Mouse (Mus musculus): ENCODE measurements around the gene March9.
"Not testable (repeated sequence)": the region's sequence is repeated elsewhere in the genome, so short reads cannot be mapped to it uniquely, and the experiment has no call there.

The March9 gene

DNA sequence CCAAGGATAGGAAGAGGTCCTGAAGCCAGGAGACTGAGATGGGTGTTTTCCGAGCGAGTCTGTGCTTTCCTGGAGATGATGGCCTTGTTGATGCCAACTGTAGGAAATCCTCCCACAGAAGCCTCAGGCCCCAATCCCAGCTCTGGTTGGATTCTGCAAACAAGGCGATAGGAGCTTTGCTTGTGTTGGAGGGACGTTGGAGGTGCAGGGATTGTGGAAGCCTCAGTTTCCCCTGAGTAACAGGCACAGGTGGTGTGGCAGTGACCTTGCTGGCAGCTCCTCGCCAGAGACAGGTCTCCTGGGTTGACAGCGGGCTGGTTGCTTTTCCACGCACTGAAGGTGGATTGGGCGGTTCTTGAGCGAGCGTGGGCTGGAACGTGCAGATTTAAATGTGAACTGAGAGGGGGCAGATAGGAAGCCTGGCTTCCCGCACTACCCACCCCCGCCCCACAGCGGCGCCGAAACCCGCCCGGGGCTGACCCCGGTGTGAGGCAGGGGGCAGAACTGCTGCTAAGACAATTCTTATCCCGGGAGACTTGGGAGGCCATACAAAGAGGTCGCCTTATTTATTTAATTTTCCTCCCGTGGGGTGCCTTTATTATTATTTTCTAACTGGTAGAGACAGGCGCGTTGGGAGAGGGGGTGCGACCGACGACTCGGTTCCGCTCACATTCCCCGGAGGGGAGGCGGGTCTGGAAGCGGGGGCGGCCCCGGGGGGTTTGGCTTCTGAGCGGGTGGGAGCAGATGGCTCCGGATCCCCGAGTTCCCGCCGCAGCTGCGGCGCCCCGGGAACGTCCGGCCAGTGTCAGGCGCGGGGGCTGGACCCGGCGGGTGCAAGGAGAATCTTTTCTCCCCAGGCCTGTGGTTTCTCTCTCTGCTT, 21.2 kb upstream of the March9 start:
- in situ Hi-C loops (cut with MboI; ENCODE audit: unreplicated experiment in 2 of 2), result no loop called here

DNA sequence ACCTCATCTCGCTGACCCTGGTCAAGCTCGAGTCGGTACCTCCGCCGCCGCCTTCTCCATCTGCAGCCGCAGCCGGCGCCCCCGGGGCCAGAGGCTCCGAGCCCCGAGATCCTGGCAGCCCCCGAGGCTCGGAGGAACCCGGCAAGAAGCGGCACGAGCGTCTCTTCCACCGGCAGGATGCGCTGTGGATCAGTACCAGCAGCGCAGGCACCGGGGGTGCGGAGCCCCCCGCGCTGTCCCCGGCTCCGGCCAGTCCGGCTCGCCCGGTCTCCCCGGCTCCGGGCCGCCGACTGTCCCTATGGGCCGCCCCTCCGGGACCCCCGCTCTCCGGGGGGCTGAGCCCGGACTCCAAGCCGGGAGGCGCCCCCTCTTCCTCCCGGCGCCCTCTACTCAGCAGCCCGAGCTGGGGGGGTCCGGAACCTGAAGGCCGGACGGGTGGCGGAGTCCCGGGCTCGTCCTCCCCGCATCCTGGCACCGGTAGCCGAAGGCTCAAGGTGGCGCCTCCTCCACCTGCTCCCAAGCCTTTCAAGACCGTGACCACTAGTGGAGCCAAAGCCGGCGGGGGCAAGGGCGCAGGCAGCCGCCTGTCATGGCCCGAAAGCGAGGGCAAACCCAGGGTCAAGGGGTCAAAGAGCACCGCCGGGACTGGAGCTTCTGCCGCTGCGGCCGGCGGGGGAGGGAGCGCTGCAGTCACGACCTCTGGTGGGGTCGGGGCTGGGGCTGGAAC, 19.8 kb upstream of the March9 start:
- in situ Hi-C loops (cut with MboI; ENCODE audit: unreplicated experiment in 2 of 2), result loop anchor here in 1 of 2 experiments (5.0 kb wide), 1 partner anchor 32 kb away; no protein-coding TSS in a partner anchor

DNA sequence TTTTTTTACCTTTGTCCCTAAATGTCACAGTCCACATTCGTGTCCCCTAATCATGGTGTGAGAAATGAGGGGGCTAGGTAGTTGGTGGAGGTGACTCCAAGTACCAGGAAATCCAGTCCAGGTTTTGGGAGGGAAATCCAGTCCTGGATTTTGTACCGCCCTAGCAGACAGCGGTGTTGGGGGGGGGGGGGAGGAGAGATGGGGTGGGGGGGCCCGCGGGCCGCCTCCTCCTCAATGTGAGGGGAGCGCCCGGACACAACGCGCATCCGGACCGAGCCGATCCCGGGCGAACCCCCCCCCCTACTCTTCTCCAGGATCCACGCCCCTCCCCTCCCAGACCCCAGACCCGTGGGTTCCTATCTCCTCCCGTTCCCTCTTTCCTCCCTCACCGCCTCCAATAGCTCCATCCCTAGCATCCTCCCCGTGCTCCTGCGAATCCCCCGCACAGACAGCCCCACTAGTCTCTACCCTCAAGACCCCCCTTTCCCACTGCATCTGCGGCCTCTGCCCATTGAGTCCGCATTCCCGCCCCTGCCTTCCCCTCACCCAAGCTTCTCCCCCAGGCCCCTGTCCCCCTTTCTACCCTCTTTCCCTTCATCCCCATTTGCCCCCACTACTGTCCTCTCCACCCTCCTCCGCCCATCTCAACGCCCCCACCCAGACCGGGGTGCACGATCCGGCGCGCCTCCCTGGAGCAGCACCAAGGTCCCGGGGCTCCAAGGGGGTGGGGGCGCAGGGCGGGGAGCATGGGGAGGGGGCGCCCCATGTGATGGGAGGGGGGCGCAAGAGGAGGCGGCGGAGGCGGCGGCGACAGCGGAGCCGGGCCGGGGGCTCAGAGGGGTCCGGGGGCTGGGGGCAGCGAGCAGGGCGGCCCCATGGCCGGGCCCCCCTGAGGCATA, 18.9 kb upstream of the March9 start:
- in situ Hi-C loops (cut with MboI; ENCODE audit: unreplicated experiment in 2 of 2), result loop anchor here in 1 of 2 experiments (5.0 kb wide), 1 partner anchor 33 kb away; no protein-coding TSS in a partner anchor

DNA sequence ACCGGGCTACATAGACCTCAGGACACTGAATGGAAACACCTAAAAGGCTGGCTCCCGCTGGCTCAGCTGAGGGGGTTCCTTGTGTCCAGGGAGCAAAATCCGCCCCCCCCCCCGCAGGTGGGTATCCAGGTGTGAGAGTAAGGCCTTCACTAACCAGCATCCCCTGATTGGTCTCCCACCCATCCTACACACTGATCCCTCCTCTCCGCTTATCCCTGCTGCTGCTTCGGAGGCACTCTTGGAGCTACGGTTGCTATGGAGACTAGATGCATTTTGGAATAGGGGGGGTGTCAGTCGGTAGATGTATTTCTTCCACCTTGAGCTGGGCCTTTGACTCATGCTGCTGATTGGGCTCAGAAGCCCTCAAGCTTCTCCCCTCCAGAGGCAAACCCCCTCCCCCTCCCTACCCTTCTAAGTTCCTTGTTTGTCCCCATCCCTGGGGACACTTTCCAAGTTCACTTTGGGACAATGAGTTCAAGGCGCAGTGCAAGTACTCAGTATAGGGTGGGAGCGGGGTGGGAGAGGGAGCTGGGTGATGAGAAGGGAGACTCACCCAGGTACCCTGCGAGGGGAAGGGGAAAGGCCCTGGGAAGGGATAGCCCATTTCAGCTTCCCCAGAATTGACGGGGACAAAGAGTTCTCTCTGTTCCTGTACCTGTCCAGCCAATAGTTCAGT, 18.2 kb upstream of the March9 start:
- in situ Hi-C loops (cut with MboI; ENCODE audit: unreplicated experiment in 2 of 2), result loop anchor here in 1 of 2 experiments (5.0 kb wide), 1 partner anchor 34 kb away; no protein-coding TSS in a partner anchor

DNA sequence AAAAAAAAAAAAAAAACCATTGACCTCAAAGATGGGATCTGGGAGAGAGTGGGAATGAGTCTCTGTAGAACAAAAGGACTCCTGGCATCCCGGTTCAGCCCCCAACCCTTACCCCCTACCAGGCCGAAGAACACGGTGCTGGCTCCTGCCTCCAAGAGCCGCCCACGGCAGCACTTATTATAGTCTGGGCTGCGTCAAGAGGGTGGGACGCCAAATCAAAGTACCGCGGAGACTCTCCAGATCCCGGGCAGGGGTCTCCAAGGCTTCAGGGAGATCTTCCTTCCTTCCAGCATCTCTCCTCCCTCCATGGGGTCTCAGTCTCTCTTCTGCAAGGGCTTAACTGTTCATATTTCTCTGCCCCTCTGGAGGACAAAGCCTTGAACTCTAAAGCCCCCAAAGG, 17.5 kb upstream of the March9 start:
- in situ Hi-C loops (cut with MboI; ENCODE audit: unreplicated experiment in 2 of 2), result loop anchor here in 1 of 2 experiments (5.0 kb wide), 1 partner anchor 35 kb away; no protein-coding TSS in a partner anchor

DNA sequence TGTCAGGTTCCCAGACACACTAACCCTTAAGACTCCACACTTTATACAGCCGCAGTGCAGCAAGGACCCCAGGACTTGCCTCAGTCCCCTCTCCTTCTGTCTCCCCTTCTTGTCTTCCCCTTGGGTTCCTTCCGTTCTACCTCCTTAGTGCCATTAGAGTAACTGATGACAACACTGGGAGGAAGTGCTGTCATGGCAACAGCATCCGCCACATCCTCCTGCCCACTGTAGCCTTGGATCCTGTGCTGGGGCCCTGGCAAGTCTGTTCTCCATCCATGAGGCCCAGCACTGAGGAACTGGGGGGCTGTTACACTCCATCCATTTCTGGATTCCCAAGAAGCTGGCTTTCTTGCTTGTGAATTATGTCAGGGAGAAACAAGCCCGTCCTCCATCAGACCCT, 16.1 kb upstream of the March9 start:
- in situ Hi-C loops (cut with MboI; ENCODE audit: unreplicated experiment in 2 of 2), result loop anchor here in 1 of 2 experiments (5.0 kb wide), 1 partner anchor 36 kb away; no protein-coding TSS in a partner anchor

DNA sequence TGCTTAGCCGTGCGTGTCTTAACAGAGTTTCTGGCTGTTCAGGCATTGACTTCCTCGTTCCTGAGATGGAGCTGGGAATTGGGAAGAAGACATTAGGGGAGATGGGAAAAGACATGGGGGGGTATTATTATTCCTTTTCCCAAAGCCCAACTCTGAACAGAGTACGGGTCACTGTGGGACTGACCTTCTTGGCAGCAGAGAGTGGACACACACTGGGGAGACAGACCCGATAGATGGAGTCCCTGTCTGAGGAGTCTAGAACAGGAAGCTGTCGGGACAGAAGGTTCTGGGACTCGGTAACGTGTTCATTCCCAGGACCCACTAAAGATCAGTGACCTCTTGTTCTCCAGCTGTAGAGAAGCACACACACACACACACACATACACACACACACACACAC, 15.7 kb upstream of the March9 start:
- in situ Hi-C loops (cut with MboI; ENCODE audit: unreplicated experiment in 2 of 2), result loop anchor here in 1 of 2 experiments (5.0 kb wide), 1 partner anchor 37 kb away; no protein-coding TSS in a partner anchor

DNA sequence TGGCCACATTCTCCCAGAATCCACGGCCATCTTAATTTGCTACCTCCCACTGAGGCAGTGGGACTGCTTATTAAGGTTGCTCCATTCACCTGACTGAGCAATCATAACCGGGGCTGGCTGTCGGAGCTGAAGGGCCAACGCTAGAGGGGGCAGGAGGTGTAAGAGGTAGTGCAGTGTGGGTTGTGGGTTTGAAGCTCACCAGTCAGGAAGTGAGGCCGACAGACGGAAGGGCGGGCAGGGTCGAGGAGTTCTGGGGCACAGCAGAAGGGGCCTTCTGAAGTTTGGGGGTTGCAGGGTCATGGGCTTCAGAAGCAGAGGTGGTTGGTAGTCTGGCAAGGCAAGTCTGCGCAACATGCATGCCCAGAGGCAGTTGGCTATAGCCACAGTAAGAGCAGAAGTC, 15.1 kb upstream of the March9 start, which contains the start of gene Agap2:
TSS of gene Agap2 (plus strand) at position 205 of the 400 bp plus-strand sequence.
- in situ Hi-C loops (cut with MboI; ENCODE audit: unreplicated experiment in 2 of 2), result loop anchor here in 1 of 2 experiments (5.0 kb wide), 1 partner anchor 37 kb away; no protein-coding TSS in a partner anchor

DNA sequence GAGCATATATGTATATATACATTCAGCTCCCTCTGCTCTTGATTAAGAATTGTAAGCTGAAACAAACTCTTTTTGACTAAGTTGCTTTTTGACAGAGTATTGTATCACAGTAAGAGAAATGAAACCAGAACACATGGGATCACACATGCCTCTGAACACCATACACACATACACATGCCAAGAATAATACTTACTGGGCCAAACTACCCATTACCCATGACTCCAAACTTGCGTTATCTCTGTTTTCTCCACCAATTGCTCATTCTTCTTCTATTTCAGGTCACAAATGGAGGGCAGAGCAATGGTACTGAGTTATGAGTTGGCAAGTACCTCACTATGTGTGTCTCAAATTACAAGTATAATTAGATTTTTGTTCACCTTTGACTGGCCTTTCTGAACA, 14.0 kb upstream of the March9 start:
- in situ Hi-C loops (cut with MboI; ENCODE audit: unreplicated experiment in 2 of 2), result no loop called here

DNA sequence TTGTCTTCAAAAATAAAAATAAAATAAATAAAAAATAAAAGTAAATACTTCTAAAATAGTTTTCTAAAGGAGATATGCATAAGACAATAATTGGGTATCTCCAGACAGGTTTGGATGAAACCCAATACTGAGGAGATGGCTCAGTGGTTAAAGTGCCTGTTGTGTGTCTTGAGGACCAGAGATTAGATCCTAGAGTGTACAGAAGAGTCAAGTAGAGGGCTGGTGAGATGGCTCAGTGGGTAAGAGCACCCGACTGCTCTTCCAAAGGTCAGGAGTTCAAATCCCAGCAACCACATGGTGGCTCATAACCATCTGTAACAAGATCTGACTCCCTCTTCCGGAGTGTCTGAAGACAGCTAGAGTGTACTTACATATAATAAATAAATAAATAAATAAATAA, 13.0 kb upstream of the March9 start:
- in situ Hi-C loops (cut with MboI; ENCODE audit: unreplicated experiment in 2 of 2), result not testable (repeated sequence)

DNA sequence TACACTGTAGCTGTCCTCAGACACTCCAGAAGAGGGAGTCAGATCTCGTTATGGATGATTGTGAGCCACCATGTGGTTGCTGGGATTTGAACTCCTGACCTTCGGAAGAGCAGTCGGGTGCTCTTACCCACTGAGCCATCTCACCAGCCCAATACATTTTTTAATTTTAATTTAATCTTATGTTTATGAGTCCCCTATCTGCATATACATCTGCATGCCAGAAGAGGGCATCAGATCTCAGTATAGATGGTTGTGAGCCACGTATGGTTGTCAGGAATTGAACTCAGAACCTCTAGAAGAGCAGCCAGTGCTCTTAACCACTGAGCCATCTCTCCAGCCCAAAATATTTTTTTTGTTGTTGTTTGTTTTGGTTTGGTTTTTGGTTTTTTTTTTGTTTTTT, 12.3 kb upstream of the March9 start:
- in situ Hi-C loops (cut with MboI; ENCODE audit: unreplicated experiment in 2 of 2), result not testable (repeated sequence)

DNA sequence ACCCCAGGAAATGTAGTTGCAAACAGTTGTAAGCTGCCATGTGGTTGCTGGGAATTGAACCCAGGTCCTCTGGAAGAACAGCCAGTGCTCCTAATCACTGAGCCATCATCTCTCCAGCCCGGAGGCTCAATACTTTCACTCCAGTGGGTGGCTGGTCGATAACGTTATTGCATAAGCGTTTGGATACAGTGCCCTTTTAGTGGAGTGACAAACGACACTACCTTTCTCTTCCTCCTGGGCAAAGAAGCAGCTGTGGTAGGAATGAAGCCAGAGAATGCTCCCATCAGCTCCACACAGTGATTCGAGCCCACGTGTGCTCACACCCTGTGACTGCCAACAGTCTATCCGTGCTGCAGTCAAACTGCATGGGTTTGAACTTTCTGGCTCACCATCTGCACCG, 11.2 kb upstream of the March9 start:
- in situ Hi-C loops (cut with MboI; ENCODE audit: unreplicated experiment in 2 of 2), result no loop called here

DNA sequence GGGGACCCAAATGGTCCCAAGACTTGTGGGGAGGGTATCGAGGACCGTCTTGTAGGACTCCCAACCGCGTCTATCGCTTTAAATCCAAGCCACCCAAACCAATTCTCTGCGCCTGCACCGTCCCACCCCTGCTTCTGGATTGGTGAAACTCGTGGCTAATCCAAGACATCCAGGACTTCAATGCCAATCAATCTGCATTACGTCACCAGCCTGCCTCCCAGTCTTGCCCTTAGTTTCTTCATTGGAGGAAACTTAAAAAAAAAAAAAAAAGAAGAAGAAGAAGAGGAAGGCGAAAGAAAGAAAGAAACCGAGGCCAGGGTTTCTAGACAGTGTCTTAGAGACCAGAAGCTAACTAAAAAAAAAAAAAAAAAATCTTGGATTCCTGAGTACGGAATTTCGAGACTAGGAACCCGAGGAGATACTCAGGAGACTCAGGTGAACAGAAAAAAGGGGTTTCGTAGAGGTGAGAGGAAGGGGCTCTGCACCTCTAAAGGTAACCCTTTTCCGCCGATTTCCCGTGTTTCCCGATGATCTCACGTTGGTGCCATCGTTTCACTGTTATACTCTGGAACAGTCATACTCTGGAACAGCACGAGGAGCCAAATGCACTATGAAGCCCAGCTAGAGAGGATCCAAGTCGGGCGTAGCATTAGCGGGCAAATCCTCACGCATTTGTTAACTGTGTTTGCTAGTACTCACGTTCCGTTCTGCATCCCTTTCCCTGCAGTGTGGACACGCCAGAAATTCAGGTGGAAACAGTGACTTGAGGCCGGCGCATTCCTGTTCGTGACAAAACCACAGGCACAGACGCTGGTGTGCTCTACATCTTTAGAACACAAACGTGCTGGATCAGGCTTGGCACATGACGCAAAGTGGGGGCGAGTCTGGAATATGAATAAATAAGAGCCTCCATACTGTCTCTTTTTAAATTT, 10.5 kb upstream of the March9 start, which contains the start of gene Tspan31:
TSS of gene Tspan31 (minus strand) at position 75 of the 932 bp plus-strand sequence.
- in situ Hi-C loops (cut with MboI; ENCODE audit: unreplicated experiment in 2 of 2), result no loop called here

DNA sequence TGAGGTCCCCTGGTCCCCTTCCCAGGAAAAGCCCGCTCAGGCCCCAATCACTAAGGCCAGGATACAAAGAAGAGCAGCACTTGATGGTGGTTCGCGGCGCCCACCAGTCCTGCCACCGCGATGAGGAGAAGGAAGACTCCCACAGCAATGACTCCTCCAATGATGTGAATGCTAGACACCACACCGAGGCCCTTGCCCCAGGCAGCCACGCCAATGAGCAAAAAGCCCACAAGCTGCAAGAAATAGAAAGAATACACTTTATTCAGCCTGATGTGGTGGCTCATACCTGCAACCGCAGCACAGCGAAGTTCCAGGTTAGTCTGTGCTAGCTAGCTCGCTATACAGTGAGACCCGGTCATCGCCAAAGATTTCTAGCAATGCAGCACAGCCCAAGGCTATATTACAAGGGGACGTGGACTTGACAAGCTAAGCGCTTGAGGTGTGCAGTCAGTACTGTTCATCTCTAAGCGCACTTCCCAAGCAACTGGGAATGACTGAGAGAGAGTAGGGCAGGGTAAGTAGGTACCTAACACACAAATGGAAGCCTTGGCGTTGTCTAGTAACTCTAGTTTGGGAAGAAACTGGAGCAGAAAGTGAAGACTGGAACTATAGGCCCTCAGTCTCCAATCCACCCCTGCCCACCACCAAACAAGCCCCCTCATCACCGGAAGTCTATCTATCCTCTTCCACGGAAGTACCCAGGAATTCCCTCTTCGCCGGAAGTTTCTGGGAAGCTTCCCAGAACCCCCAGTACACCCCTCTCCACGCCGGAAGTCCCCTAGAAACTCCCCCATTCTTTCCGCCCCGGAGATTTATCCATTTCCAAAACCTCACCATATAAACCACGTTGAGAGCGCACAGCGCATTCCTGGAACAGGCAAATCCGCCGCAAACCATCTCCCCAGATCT, 9.6 kb upstream of the March9 start:
- in situ Hi-C loops (cut with MboI; ENCODE audit: unreplicated experiment in 2 of 2), result no loop called here

DNA sequence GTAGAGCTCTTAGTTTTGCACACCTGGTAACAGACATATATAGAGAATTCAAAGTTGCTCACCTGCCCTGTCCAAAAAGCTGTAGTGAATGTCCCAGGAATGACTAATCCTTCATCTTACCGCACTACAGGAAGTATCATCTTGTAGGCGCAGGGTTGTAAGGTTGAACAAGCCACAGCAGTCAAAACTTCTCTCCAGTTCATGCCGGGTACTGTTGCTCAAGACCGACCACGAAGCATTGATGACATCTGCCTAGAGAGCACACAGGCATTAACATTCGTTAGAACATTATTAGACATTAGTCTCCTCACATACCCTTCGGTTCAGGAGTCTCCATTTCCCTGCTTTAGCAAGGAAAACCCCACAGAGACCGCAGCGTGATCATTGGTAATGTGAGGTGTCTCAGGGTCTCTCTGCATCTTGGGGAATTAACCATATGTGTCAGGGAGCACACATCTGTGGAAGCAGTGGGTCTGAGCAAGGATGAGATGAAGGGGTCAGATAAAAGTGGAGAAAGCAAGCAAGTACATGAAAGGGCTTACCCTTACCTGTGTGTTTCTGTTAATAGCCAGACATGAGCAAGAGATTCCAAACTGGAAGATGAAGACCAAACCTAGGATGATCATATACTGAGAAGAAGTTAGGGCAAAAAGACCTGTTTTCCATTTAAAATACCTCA, 8.5 kb upstream of the March9 start:
- in situ Hi-C loops (cut with MboI; ENCODE audit: unreplicated experiment in 2 of 2), result no loop called here

DNA sequence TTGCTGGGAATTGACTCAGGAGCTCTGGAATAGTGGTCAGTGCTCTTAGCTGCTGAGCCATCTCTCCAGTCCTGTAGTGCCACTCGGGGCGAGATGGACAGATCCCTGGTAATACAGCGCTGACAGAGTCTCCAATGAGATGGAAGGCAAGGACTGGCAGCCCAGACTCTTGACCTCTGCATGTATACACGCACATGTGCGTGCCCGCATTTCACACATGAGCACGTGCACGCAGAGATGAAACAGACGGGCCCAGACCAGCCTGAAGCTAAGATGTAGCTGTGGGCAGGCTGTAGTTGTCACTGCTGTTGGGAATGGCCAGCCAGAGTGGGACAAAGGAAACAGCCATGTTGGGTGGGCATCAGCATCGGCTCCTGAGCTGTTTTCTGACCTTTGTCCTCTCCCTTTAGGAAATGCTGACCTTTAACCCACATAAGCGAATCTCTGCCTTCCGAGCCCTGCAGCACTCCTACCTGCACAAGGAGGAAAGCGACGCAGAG, 6.6 kb upstream of the March9 start:
- in situ Hi-C loops (cut with MboI; ENCODE audit: unreplicated experiment in 2 of 2), result no loop called here

DNA sequence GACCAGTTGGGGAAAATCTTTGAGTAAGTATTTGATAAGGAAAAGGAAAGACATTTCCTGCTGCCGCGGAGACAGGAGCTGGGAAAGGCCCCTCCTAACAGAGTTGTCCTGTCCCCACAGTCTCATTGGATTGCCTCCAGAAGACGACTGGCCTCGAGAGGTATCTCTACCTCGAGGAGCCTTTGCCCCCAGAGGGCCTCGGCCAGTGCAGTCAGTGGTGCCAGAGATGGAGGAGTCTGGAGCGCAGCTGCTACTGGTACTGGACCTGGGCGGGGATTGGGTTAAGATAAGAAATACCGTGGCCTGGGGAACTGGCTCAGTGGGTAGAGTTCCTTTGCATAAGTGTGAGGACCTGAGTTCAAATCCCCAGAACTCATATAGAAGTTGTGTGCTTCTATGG, 6.0 kb upstream of the March9 start:
- in situ Hi-C loops (cut with MboI; ENCODE audit: unreplicated experiment in 2 of 2), result no loop called here

Data from v-Abl transformed pro-B cells (cell line).